Mouse (Mus musculus) megakaryocyte-erythroid progenitor cell, adult 5-6 weeks (primary cell): ENCODE data around the gene Glmp. TPM values are rescaled to one million over a fixed set of nuclear protein-coding genes. Genes with fewer than 3 reads are reported as not detected.
A peak's percentile ranks its signal among the peaks of the same experiment; 100 is the strongest.
"Not testable (repeated sequence)": the region's sequence is repeated elsewhere in the genome, so short reads cannot be mapped to it uniquely, and the experiment has no call there.

Experiments used
- ATAC-seq: replicated peaks from 2 replicates; pipeline ENCODE4 v1.8.0; 2016; ENCODE audit warnings: mild to moderate bottlenecking, inconsistent platforms; ENCODE audit not compliant: severe bottlenecking, poor library complexity, low FRiP score, low TSS enrichment
- total RNA-seq, 2 experiments: library from RNA; stranded (forward) in 1 of 2; stranded (reverse) in 1 of 2; fragments of 200-1000, 215-1000 nt in 1 of 2; fragments of >200 nt in 1 of 2; fragmentation: Nextera tagmentation in 1 of 2; gene quantifications; 2 replicates each; pipeline ENCODE4 v1.2.3; 2014 to 2017

Glmp gene
- total RNA-seq, 2 experiments from 2014 or later: 7.0 to 39.2 TPM

DNA sequence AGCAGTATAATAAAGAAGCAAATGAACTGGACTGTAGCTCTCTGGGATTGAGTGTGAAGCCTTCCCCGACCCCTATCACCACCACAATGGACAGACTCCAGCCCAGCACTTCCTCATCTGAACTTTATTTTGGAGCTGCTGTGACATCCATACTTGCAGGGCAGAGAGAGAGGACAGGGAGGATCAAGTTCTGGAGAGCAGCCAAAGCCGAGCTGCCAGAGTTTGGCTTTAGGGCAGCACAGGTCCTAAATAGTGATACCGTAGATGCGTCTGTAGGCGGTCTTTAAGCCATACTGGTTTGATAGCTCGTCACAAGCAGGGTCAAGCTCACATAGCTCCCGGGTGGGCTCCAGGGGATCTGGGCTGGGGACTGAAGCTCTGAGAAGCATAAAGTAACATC is 43.7 kb downstream of the Glmp start:
- not testable (repeated sequence) for ATAC-seq

DNA sequence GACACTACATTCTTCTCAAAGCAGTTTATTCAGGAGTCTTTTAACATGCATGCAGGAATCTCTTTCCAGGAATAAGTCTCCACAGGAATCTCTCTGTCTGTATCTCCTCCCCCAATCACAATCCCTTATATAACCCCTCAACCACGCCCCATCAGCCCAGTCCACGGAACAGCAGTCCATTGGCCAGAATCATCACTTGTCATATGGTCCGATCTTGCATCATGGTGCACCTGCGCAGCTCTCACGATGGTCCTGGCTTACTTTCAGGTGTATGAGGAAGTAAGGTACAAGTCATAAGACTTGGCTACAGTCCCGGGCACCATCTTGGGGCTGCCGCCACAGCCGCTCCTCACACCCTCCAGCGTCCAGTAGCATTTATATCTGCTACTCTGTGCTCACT is 47.8 kb downstream of the Glmp start, which contains the start of gene Bglap3:
Bglap3 (minus strand) TSS at position 101 of the 400 bp plus-strand sequence.
- not testable (repeated sequence) for ATAC-seq

GRCm38 (mm10) chr3:88375750-88376626 is 51.2 kb downstream of the Glmp start:
- ATAC-seq: peak; percentile 92

- not testable (repeated sequence) for ATAC-seq
These were observed 51.8 kb downstream of the Glmp start for GRCm38 (mm10) chr3:88376644-88377043.

DNA sequence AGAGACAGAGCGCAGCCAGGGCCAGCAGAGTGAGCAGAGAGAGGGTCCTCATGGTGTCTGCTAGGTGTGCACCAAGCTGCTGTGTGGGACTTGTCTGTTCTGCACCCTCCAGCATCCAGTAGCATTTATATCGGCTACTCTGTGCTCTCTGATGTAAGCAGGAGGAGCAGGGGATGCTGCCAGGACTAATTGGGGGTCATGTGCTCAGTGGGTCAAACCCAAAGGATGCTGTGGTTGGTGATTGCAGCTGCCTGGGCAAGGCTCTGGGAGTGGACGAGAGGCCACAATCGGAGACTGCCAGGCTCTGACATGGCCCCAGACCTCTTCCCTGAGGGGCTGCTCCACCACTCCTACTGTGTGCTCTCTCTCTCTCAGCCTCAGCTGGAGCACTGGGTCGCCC is 53.8 kb downstream of the Glmp start, which contains the start of gene Bglap2:
Bglap2 (minus strand) TSS at position 101 of the 400 bp plus-strand sequence.
- ATAC-seq: not testable (repeated sequence)

Other genes with a start within 250 kb of the Glmp start
- not detected in 2 replicates for gene Ttc24, start 246.7 kb upstream of the Glmp start, total RNA-seq (2014; fragmentation: Nextera tagmentation)
- not detected in 2 replicates for gene Ttc24, start 246.7 kb upstream of the Glmp start, total RNA-seq (2017)
- gene Iqgap3, start 243.1 kb upstream of the Glmp start, total RNA-seq (2014; fragmentation: Nextera tagmentation): 9.7 and 16.0 TPM in 2 replicates
- gene Iqgap3, start 243.1 kb upstream of the Glmp start, total RNA-seq (2017): 6.6 and 15.2 TPM in 2 replicates
- gene Mef2d, start 182.7 kb upstream of the Glmp start, total RNA-seq (2014; fragmentation: Nextera tagmentation): 91.9 and 97.4 TPM in 2 replicates
- gene Mef2d, start 182.7 kb upstream of the Glmp start, total RNA-seq (2017): 19.7 and 50.5 TPM in 2 replicates
- gene Rhbg, start 70.3 kb upstream of the Glmp start, total RNA-seq (2014; fragmentation: Nextera tagmentation): not detected in 2 replicates
- gene Rhbg, start 70.3 kb upstream of the Glmp start, total RNA-seq (2017): not detected in 2 replicates
- not detected in 2 replicates for gene Gm38392, start 37.8 kb upstream of the Glmp start, total RNA-seq (2014; fragmentation: Nextera tagmentation)
- not detected in 2 replicates for gene Gm38392, start 37.8 kb upstream of the Glmp start, total RNA-seq (2017)
- 7.2 and 19.5 TPM in 2 replicates for gene Tsacc, start 28.0 kb upstream of the Glmp start, total RNA-seq (2014; fragmentation: Nextera tagmentation)
- gene Tsacc, start 28.0 kb upstream of the Glmp start, total RNA-seq (2017): 9.8 TPM in 1 of 2 replicates, not detected in the other
- gene Cct3, start 27.9 kb upstream of the Glmp start, total RNA-seq (2014; fragmentation: Nextera tagmentation): 703 and 802 TPM in 2 replicates
- gene Cct3, start 27.9 kb upstream of the Glmp start, total RNA-seq (2017): 484 and 489 TPM in 2 replicates
- 1.7 and 7.8 TPM in 2 replicates for gene Tmem79, start 11.1 kb downstream of the Glmp start, total RNA-seq (2014; fragmentation: Nextera tagmentation)
- gene Tmem79, start 11.1 kb downstream of the Glmp start, total RNA-seq (2017): 1.4 and 2.0 TPM in 2 replicates
- 40.7 and 57.5 TPM in 2 replicates for gene Smg5, start 11.2 kb downstream of the Glmp start, total RNA-seq (2014; fragmentation: Nextera tagmentation)
- gene Smg5, start 11.2 kb downstream of the Glmp start, total RNA-seq (2017): 39.0 and 40.9 TPM in 2 replicates
- not detected in 2 replicates for gene Paqr6, start 39.6 kb downstream of the Glmp start, total RNA-seq (2014; fragmentation: Nextera tagmentation)
- gene Paqr6, start 39.6 kb downstream of the Glmp start, total RNA-seq (2017): not detected in 2 replicates
- gene Bglap3, start 47.7 kb downstream of the Glmp start, total RNA-seq (2014; fragmentation: Nextera tagmentation): not detected in 2 replicates
- gene Bglap3, start 47.7 kb downstream of the Glmp start, total RNA-seq (2017): not detected in 2 replicates
- gene Bglap2, start 53.7 kb downstream of the Glmp start, total RNA-seq (2014; fragmentation: Nextera tagmentation): not detected in 2 replicates
- gene Bglap2, start 53.7 kb downstream of the Glmp start, total RNA-seq (2017): not detected in 2 replicates
- 2.8 TPM in 1 of 2 replicates, not detected in the other for gene Bglap, start 59.4 kb downstream of the Glmp start, total RNA-seq (2014; fragmentation: Nextera tagmentation)
- not detected in 2 replicates for gene Bglap, start 59.4 kb downstream of the Glmp start, total RNA-seq (2017)
- 188 and 207 TPM in 2 replicates for gene Pmf1, start 85.3 kb downstream of the Glmp start, total RNA-seq (2014; fragmentation: Nextera tagmentation)
- 87.9 and 145 TPM in 2 replicates for gene Pmf1, start 85.3 kb downstream of the Glmp start, total RNA-seq (2017)
- gene Slc25a44, start 100.1 kb downstream of the Glmp start, total RNA-seq (2014; fragmentation: Nextera tagmentation): 28.0 and 30.2 TPM in 2 replicates
- gene Slc25a44, start 100.1 kb downstream of the Glmp start, total RNA-seq (2017): 18.9 and 31.7 TPM in 2 replicates
- 2.6 and 4.1 TPM in 2 replicates for gene Sema4a, start 136.2 kb downstream of the Glmp start, total RNA-seq (2014; fragmentation: Nextera tagmentation)
- 1.1 and 2.1 TPM in 2 replicates for gene Sema4a, start 136.2 kb downstream of the Glmp start, total RNA-seq (2017)
- gene Lmna, start 184.9 kb downstream of the Glmp start, total RNA-seq (2014; fragmentation: Nextera tagmentation): 43.0 and 61.7 TPM in 2 replicates
- 49.4 and 66.7 TPM in 2 replicates for gene Lmna, start 184.9 kb downstream of the Glmp start, total RNA-seq (2017)
- gene Mex3a, start 207.4 kb downstream of the Glmp start, total RNA-seq (2014; fragmentation: Nextera tagmentation): 5.4 and 5.6 TPM in 2 replicates
- gene Mex3a, start 207.4 kb downstream of the Glmp start, total RNA-seq (2017): 3.3 and 7.8 TPM in 2 replicates
- gene Rab25, start 223.3 kb downstream of the Glmp start, total RNA-seq (2014; fragmentation: Nextera tagmentation): not detected in 2 replicates
- gene Rab25, start 223.3 kb downstream of the Glmp start, total RNA-seq (2017): 0.14 TPM in 1 of 2 replicates, not detected in the other
- gene Lamtor2, start 228.1 kb downstream of the Glmp start, total RNA-seq (2014; fragmentation: Nextera tagmentation): 36.4 and 68.6 TPM in 2 replicates
- 57.0 and 87.8 TPM in 2 replicates for gene Lamtor2, start 228.1 kb downstream of the Glmp start, total RNA-seq (2017)
- gene Ubqln4, start 228.7 kb downstream of the Glmp start, total RNA-seq (2014; fragmentation: Nextera tagmentation): 72.3 and 94.1 TPM in 2 replicates
- gene Ubqln4, start 228.7 kb downstream of the Glmp start, total RNA-seq (2017): 52.5 and 56.0 TPM in 2 replicates